Mouse (Mus musculus) small intestine, adult 2 months (tissue): ENCODE results near the gene Nme7.

Experiments
- CTCF ChIP-seq: fragments of 200-500 bp; IDR thresholded peaks from 2 replicates; pipeline ENCODE4 v1.5.1; 2012; ENCODE audit warnings: low read depth, mild to moderate bottlenecking, control low read depth, inconsistent platforms, low read length, moderate library complexity, mixed read lengths; ENCODE audit not compliant: insufficient replicate concordance, insufficient read length; ENCODE audit errors: extremely low read depth
- POLR2A ChIP-seq: fragments of 200-500 bp; IDR thresholded peaks from 2 replicates; pipeline ENCODE4 v1.6.1; 2012; ENCODE audit warnings: low read depth, mild to moderate bottlenecking, control low read depth, inconsistent platforms, low read length, moderate library complexity

DNA sequence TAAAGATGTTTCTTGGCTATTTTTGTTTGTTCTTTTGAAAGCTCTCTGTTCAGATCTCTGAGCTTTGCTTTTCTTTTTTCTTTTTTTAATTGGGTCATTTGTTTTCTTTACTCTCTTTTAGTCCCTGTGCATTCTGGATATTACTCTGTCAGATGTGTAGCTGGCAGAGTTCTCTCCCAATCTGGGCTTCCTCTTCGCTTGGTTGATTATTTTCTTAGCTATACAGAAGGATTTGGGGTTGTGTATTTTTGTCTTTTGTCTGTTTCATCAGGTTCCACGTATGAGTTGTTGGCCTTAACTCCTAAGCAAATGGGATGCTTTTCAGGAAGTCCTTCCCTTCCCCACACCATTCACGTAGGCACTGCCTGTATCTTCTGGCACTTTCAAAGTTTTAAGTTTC, 54.1 kb downstream of the Nme7 start:
- TF ChIP-seq CTCF = no peak
- TF ChIP-seq POLR2A = no peak
